Comparison of ENCODE assay signal across 9 mouse cellular contexts in genomic region chr2:169962231-169962600, GRCm38 (mm10).
A peak's percentile ranks its signal among the peaks of the same experiment; 100 is the strongest.
DNase-seq lines count a peak whose midpoint lies in the region; ATAC-seq and TF ChIP-seq lines count a peak whose summit lies in the region.
"Had no signal": no experiment of that assay in that cellular context is flagged by ENCODE, and none has a peak within 500 bp of the region (broad histone marks: within the 10 kb centered on the region; RNA-seq: fewer than 3 reads in every experiment).

No protein-coding gene starts in this region.

- H3K4me3 ChIP-seq in kidney, embryonic 14.5 days (ENCODE audit: low read length): no peak overlapping the region
- 0 out of 2 replicates have a peak overlapping the region, but pooled peaks have one; percentile 31 for H3K4me3 ChIP-seq in forebrain, postnatal 0 days (ENCODE audit: low read depth, low read length)
- H3K4me3 ChIP-seq in midbrain, embryonic 14.5 days (replicated peaks; ENCODE audit: low read depth, low read length): peak overlapping the region; percentile 19; the same call in 1 of the 2 replicates
- H3K4me3 ChIP-seq in gastrocnemius, adult 2 months: no peak overlapping the region

- DNase-seq in kidney, postnatal 10 days: no peak
- DNase-seq in embryo, embryonic 10.5 days (ENCODE audit: low spot score): peak; percentile 28
- DNase-seq in forebrain, postnatal 0 days: no peak
- DNase-seq in midbrain, embryonic 14.5 days: no peak
- DNase-seq in thymus, postnatal 10 days (ENCODE audit: low spot score in 2 of 2): no peak
- no peak for DNase-seq in gastrocnemius, adult 2 months
- no peak for DNase-seq in left cerebral cortex, adult 8-10 months (ENCODE audit: low spot score in 2 of 2)

- no peaks in the 10 kb centered on the region; the same call in 1 of the 2 replicates for H3K9me3 ChIP-seq in kidney, embryonic 14.5 days (ENCODE audit: control insufficient read depth, low read length)
- H3K9me3 ChIP-seq in forebrain, postnatal 0 days (ENCODE audit: low read length): no peaks in the 10 kb centered on the region
- no peaks in the 10 kb centered on the region for H3K9me3 ChIP-seq in midbrain, embryonic 14.5 days (ENCODE audit: control insufficient read depth, low read length)

- 53% methylated on average over 8 of the region's 8 CpGs for WGBS in kidney, embryonic 14.5 days
- 18% methylated on average over 8 of the region's 8 CpGs for WGBS in forebrain, postnatal 0 days
- 14% methylated on average over 8 of the region's 8 CpGs for WGBS in midbrain, embryonic 14.5 days

- H3K4me1 ChIP-seq in kidney, embryonic 14.5 days (ENCODE audit: control insufficient read depth, insufficient read depth, low read length): peaks cover 25% of the 10 kb centered on the region
- peaks cover 5% of the 10 kb centered on the region; the same call in 1 of the 2 replicates for H3K4me1 ChIP-seq in forebrain, postnatal 0 days (ENCODE audit: insufficient read depth)
- peaks cover 32% of the 10 kb centered on the region; the same call in 1 of the 2 replicates for H3K4me1 ChIP-seq in midbrain, embryonic 14.5 days (ENCODE audit: control insufficient read depth, insufficient read depth, low read length)

- intact Hi-C loops in gastrocnemius, adult 2 months (cut with DNase I): no loop called here

- H3K9ac ChIP-seq in kidney, embryonic 14.5 days (ENCODE audit: low read depth, low read length): no peak overlapping the region
- H3K9ac ChIP-seq in forebrain, postnatal 0 days: no peak overlapping the region
- no peak overlapping the region; the same call in 1 of the 2 replicates for H3K9ac ChIP-seq in midbrain, embryonic 14.5 days (replicated peaks; ENCODE audit: low read length)
- H3K9ac ChIP-seq: liver, embryonic 14.5 days had no signal

- H3K27ac ChIP-seq in kidney, embryonic 14.5 days (ENCODE audit: low read depth, low read length): no peak overlapping the region
- H3K27ac ChIP-seq in forebrain, postnatal 0 days (ENCODE audit: low read depth, low read length): 0 out of 2 replicates have a peak overlapping the region, but pooled peaks have one; percentile 17
- H3K27ac ChIP-seq in midbrain, embryonic 14.5 days (replicated peaks; ENCODE audit: low read depth, low read length): peak overlapping the region; percentile 70
- H3K27ac ChIP-seq in gastrocnemius, adult 2 months: no peak overlapping the region
- H3K27ac ChIP-seq: liver, embryonic 14.5 days had no signal

- no peaks in the 10 kb centered on the region for H3K27me3 ChIP-seq in kidney, embryonic 14.5 days (ENCODE audit: control insufficient read depth, insufficient read depth, low read length)
- H3K27me3 ChIP-seq in forebrain, postnatal 0 days (ENCODE audit: insufficient read depth, low read length): no peaks in the 10 kb centered on the region
- no peaks in the 10 kb centered on the region for H3K27me3 ChIP-seq in midbrain, embryonic 14.5 days (ENCODE audit: control insufficient read depth, insufficient read depth, low read length)

- no peak for TF ChIP-seq CTCF in forebrain, postnatal 0 days (IDR thresholded peaks at IDR 0.05; ENCODE audit: low read depth)
- TF ChIP-seq CTCF in gastrocnemius, adult 2 months (IDR thresholded peaks at IDR 0.05): no peak

- H3K36me3 ChIP-seq in kidney, embryonic 14.5 days (ENCODE audit: control insufficient read depth, insufficient read depth, low read length): no peaks in the 10 kb centered on the region
- no peaks in the 10 kb centered on the region for H3K36me3 ChIP-seq in forebrain, postnatal 0 days (ENCODE audit: insufficient read depth)
- no peaks in the 10 kb centered on the region for H3K36me3 ChIP-seq in midbrain, embryonic 14.5 days (ENCODE audit: control insufficient read depth, insufficient read depth, low read length)

- no peak for ATAC-seq in kidney, embryonic 14.5 days (ENCODE audit: low FRiP score, low TSS enrichment)
- no peak; the same call in 1 of the 2 replicates for ATAC-seq in forebrain, postnatal 0 days
- peak; percentile 48; the same call in 1 of the 2 replicates for ATAC-seq in midbrain, embryonic 14.5 days (ENCODE audit: low FRiP score, low TSS enrichment)

- H3K4me2 ChIP-seq in kidney, embryonic 14.5 days (replicated peaks; ENCODE audit: low read depth, low read length): peak overlapping the region; percentile 55
- H3K4me2 ChIP-seq in forebrain, postnatal 0 days (ENCODE audit: low read depth): peak overlapping the region; percentile 64
- peak overlapping the region; percentile 61 for H3K4me2 ChIP-seq in midbrain, embryonic 14.5 days (ENCODE audit: low read length)

Comparison
In these comparisons a context has a peak if more than half of its experiments do, and no peak if none do; other contexts are left out.
1. H3K27ac ChIP-seq: peak in forebrain, postnatal 0 days (single experiment) and midbrain, embryonic 14.5 days (single experiment); none in kidney, embryonic 14.5 days (single experiment) and gastrocnemius, adult 2 months (single experiment).
2. H3K4me3 ChIP-seq: peak in forebrain, postnatal 0 days (single experiment) and midbrain, embryonic 14.5 days (single experiment); none in kidney, embryonic 14.5 days (single experiment) and gastrocnemius, adult 2 months (single experiment).
3. Peak in every context shown above with its lines, with median percentiles within 50 percentile points of each other: H3K4me2 ChIP-seq.